Mouse (Mus musculus) cortical plate, adult 2 months (tissue): ENCODE measurements around the gene Palld.

ENCODE experiments used
- CTCF ChIP-seq: fragments of 200-500 bp; IDR thresholded peaks from 2 replicates; pipeline ENCODE4 v1.5.1; 2011; ENCODE audit warnings: mild to moderate bottlenecking, control low read depth, low read length; ENCODE audit not compliant: insufficient read depth; ENCODE audit errors: extremely low read depth
- POLR2A ChIP-seq: fragments of 200-500 bp; IDR thresholded peaks from 2 replicates; pipeline ENCODE4 v1.6.1; 2011; ENCODE audit warnings: mild to moderate bottlenecking, low read length, control low read depth; ENCODE audit not compliant: insufficient read depth; ENCODE audit errors: extremely low read depth

DNA sequence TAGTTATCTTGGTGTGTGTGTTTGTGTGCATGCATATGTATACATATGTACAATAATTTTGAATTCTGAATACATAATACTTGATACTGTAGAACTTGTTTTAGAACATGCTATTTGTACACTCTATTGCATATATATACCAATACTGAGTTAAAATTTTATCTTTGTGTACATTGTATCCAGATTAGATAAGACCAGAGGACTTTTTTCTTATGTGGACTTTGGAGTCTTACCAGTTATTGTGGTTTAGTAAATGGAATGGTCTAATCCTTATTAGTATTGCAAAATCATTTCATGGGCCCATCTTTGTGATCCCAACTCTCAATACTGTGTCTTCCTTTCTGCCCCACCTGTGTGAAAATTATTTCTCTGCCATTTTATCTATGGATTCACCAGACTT is 400.2 kb downstream of the Palld start:
- no peak for TF ChIP-seq CTCF
- TF ChIP-seq POLR2A: no peak
